9 mouse cellular contexts compared by ENCODE assay signal in genomic region chr14:57057563-57058321, GRCm38 (mm10). TPM values are rescaled to one million over a fixed set of nuclear protein-coding genes. Genes with fewer than 3 reads are reported as not detected.
DNase-seq lines count a peak whose midpoint lies in the region; ATAC-seq and TF ChIP-seq lines count a peak whose summit lies in the region.
"Had no signal": no experiment of that assay in that cellular context is flagged by ENCODE, and none has a peak within 500 bp of the region (broad histone marks: within the 10 kb centered on the region; RNA-seq: fewer than 3 reads in every experiment).

Gja3 (minus strand) TSS chr14:57058100.

- no peaks in the 10 kb centered on the region for H3K36me3 ChIP-seq in ES-E14 (ENCODE audit: control insufficient read depth, insufficient read depth, low read length, poor library complexity, severe bottlenecking)
- no peaks in the 10 kb centered on the region for H3K36me3 ChIP-seq in forebrain, embryonic 16.5 days (ENCODE audit: control insufficient read depth, insufficient read depth)
- H3K36me3 ChIP-seq in hindbrain, embryonic 15.5 days = no peaks in the 10 kb centered on the region
- H3K36me3 ChIP-seq in liver, embryonic 14.5 days (replicated peaks; ENCODE audit: control insufficient read depth, insufficient read depth, low read depth) = no peaks in the 10 kb centered on the region

- in situ Hi-C loops in ES-E14 (cut with MboI; ENCODE audit: low sequenced_read_pairs in 2 of 2, unreplicated experiment in 2 of 2) = no loop called here

- no peaks in the 10 kb centered on the region for H3K9me3 ChIP-seq in ES-E14 (ENCODE audit: control insufficient read depth, insufficient read depth, low read depth, low read length)
- no peaks in the 10 kb centered on the region for H3K9me3 ChIP-seq in forebrain, embryonic 16.5 days (ENCODE audit: control insufficient read depth, low read length)
- H3K9me3 ChIP-seq in hindbrain, embryonic 15.5 days = no peaks in the 10 kb centered on the region
- no peaks in the 10 kb centered on the region for H3K9me3 ChIP-seq in liver, embryonic 14.5 days (ENCODE audit: control insufficient read depth, low read length)

- no peak for TF ChIP-seq POLR2A in cerebellum, adult 2 months (IDR thresholded peaks at IDR 0.05; ENCODE audit: borderline replicate concordance, insufficient read depth, low read length)

- no peak within 1 kb of the TSS for H3K4me3 ChIP-seq in cerebellum, adult 2 months (replicated peaks; ENCODE audit: insufficient read depth, low read depth, low read length)
- H3K4me3 ChIP-seq in ES-E14 (ENCODE audit: insufficient read depth in 1 of 2, low read depth in 1 of 2, low read length in 2 of 2, poor library complexity in 1 of 2, severe bottlenecking in 1 of 2) = peak within 1 kb of the TSS; percentile 80 to 96
- peak within 1 kb of the TSS; percentile 49 for H3K4me3 ChIP-seq in forebrain, embryonic 16.5 days (replicated peaks; ENCODE audit: low read length)
- peak within 1 kb of the TSS; percentile 57 for H3K4me3 ChIP-seq in hindbrain, embryonic 15.5 days
- peak within 1 kb of the TSS in 1 of 2 experiments; percentile 25; a peak in 3 of 4 replicates for H3K4me3 ChIP-seq in liver, embryonic 14.5 days (ENCODE audit: insufficient read depth in 1 of 2, low read depth in 2 of 2, low read length in 2 of 2)

- no peaks in the 10 kb centered on the region; the same call in 1 of the 2 replicates for H3K27me3 ChIP-seq in cerebellum, adult 2 months (ENCODE audit: control insufficient read depth, insufficient read depth, low read length)
- H3K27me3 ChIP-seq in forebrain, embryonic 16.5 days (replicated peaks; ENCODE audit: control insufficient read depth, insufficient read depth, low read length) = peaks cover 37% of the 10 kb centered on the region
- peaks cover 42% of the 10 kb centered on the region for H3K27me3 ChIP-seq in hindbrain, embryonic 15.5 days
- peaks cover 38% of the 10 kb centered on the region for H3K27me3 ChIP-seq in liver, embryonic 14.5 days (ENCODE audit: control insufficient read depth, insufficient read depth, low read length)

- H3K4me2 ChIP-seq in forebrain, embryonic 16.5 days (ENCODE audit: low read length) = peak within 1 kb of the TSS; percentile 87
- H3K4me2 ChIP-seq in hindbrain, embryonic 15.5 days = peak within 1 kb of the TSS; percentile 98
- H3K4me2 ChIP-seq in liver, embryonic 14.5 days (ENCODE audit: low read depth) = peak within 1 kb of the TSS; percentile 25

- H3K27ac ChIP-seq in cerebellum, adult 2 months (ENCODE audit: insufficient read depth, low read length) = no peak within 1 kb of the TSS
- no peak within 1 kb of the TSS for H3K27ac ChIP-seq in ES-E14 (ENCODE audit: insufficient read depth, low read depth, low read length, poor library complexity, severe bottlenecking)
- H3K27ac ChIP-seq in forebrain, embryonic 16.5 days (ENCODE audit: low read length) = no peak within 1 kb of the TSS
- H3K27ac ChIP-seq in hindbrain, embryonic 15.5 days (replicated peaks) = no peak within 1 kb of the TSS
- H3K27ac ChIP-seq in liver, embryonic 14.5 days = no peak within 1 kb of the TSS

- no peak for TF ChIP-seq CTCF in cerebellum, adult 2 months (IDR thresholded peaks at IDR 0.05; ENCODE audit: borderline replicate concordance, insufficient read depth, low read depth, low read length)
- no peak for TF ChIP-seq CTCF in liver, embryonic 14.5 days (IDR thresholded peaks at IDR 0.05; ENCODE audit: low read depth)

- H3K4me1 ChIP-seq in cerebellum, adult 2 months (ENCODE audit: control insufficient read depth, insufficient read depth, low read length) = no peaks in the 10 kb centered on the region
- H3K4me1 ChIP-seq in ES-E14 (ENCODE audit: control insufficient read depth in 2 of 2, insufficient read depth in 2 of 2, low read length in 2 of 2, poor library complexity in 1 of 2) = no peaks in the 10 kb centered on the region
- peaks cover 12% of the 10 kb centered on the region for H3K4me1 ChIP-seq in forebrain, embryonic 16.5 days (replicated peaks; ENCODE audit: control insufficient read depth, insufficient read depth, low read length)
- peaks cover 13% of the 10 kb centered on the region for H3K4me1 ChIP-seq in hindbrain, embryonic 15.5 days (replicated peaks)
- no peaks in the 10 kb centered on the region for H3K4me1 ChIP-seq in liver, embryonic 14.5 days (replicated peaks; ENCODE audit: control insufficient read depth in 2 of 2, insufficient read depth in 2 of 2, low read length in 1 of 2)

- under 1% methylated on average over 75 of the region's 79 CpGs for WGBS in cerebellum, adult 2 months
- under 1% methylated on average over 67 of the region's 79 CpGs for WGBS in forebrain, embryonic 16.5 days
- under 1% methylated on average over 69 of the region's 79 CpGs for WGBS in hindbrain, embryonic 15.5 days
- 2% methylated on average over 70 of the region's 79 CpGs for WGBS in liver, embryonic 14.5 days (ENCODE audit: insufficient replicate concordance)

- H3K9ac ChIP-seq in ES-E14 (ENCODE audit: insufficient read depth, low read depth, low read length, poor library complexity, severe bottlenecking) = peak within 1 kb of the TSS; percentile 48
- peak within 1 kb of the TSS; percentile 45 for H3K9ac ChIP-seq in forebrain, embryonic 16.5 days (replicated peaks; ENCODE audit: low read depth, low read length)
- H3K9ac ChIP-seq in hindbrain, embryonic 15.5 days = 0 out of 2 replicates have a peak within 1 kb of the TSS, but pooled peaks have one; percentile 23
- H3K9ac ChIP-seq in liver, embryonic 14.5 days (replicated peaks) = no peak within 1 kb of the TSS

- ATAC-seq in forebrain, embryonic 16.5 days = peak; percentile 69
- ATAC-seq in hindbrain, embryonic 15.5 days (ENCODE audit: low FRiP score, low read depth) = peak; percentile 63; the same call in 1 of the 2 replicates
- ATAC-seq in liver, embryonic 14.5 days (ENCODE audit: insufficient read depth) = no peak

- peak; percentile 19 to 29 for DNase-seq in cerebellum, postnatal 14 days
- no peak for DNase-seq in cerebellum, adult 2 months
- DNase-seq in ES-E14 (ENCODE audit: low read depth, low spot score) = peak; percentile 51
- no peak for DNase-seq in liver, embryonic 14.5 days (ENCODE audit: low read depth in 3 of 3, low spot score in 3 of 3)
- DNase-seq in right cerebral cortex, adult 18-20 months = peak; percentile 20
- DNase-seq in adrenal gland, postnatal 4 days (ENCODE audit: low spot score in 2 of 2) = no peak

- TF ChIP-seq EP300 in liver, embryonic 14.5 days (IDR thresholded peaks at IDR 0.05; ENCODE audit: low read depth) = no peak

TF ChIP-seq in ES-E14, 5 proteins besides CTCF, POLR2A, EP300 and RAD21:
- TF ChIP-seq MAFK (IDR thresholded peaks at IDR 0.05; ENCODE audit: insufficient read depth, low read depth, low read length) (no peak), ZNF384 (IDR thresholded peaks at IDR 0.05; ENCODE audit: low read depth, low read length) (no peak), ZC3H11A (IDR thresholded peaks at IDR 0.05; ENCODE audit: borderline replicate concordance, low read depth, low read length) (no peak), CHD2 (IDR thresholded peaks at IDR 0.05; ENCODE audit: low read depth, low read length) (no peak), HCFC1 (IDR thresholded peaks at IDR 0.05; ENCODE audit: borderline replicate concordance, insufficient read depth, low read length) (no peak)
TF ChIP-seq in ES-E14: peak in this region for 0.

RNA-seq across cellular contexts. Expression of gene Gja3, which starts in this region (rescaled TPM):
- 0.08 TPM in 1 of 2 replicates, not detected in the other for polyA plus RNA-seq in cerebellum, adult 2 months (2012; rRNA removed)
- 0.31 and 1.1 TPM in 2 replicates for total RNA-seq in ES-E14 (2012; rRNA removed)
- 0.10 and 0.34 TPM in 2 replicates for polyA plus RNA-seq in forebrain, embryonic 16.5 days (2015; fragmentation: Nextera tagmentation; extraction: Ambion mirVana)
- 0.21 and 0.90 TPM in 2 replicates for polyA plus RNA-seq in hindbrain, embryonic 15.5 days (2015; fragmentation: Nextera tagmentation; extraction: Ambion mirVana)
- polyA plus RNA-seq in liver, embryonic 14.5 days (2012; rRNA removed) = not detected in 2 replicates
- polyA plus RNA-seq in liver, embryonic 14.5 days (2014; fragmentation: Nextera tagmentation; extraction: Ambion mirVana) = not detected in 2 replicates
- total RNA-seq in adrenal gland, postnatal 4 days (2021) = 1 to 10 TPM in 1 of 2 experiments, under 1 TPM in 1; 0.59 to 1.8 TPM
- polyA plus RNA-seq: large intestine, adult 2 months had no signal

Comparison
In these comparisons a context has a peak if more than half of its experiments do, and no peak if none do; other contexts are left out.
1. DNase-seq: peak in cerebellum, postnatal 14 days (2 of 2), ES-E14 (single experiment) and right cerebral cortex, adult 18-20 months (single experiment); none in cerebellum, adult 2 months (0 of 2), liver, embryonic 14.5 days (0 of 3) and adrenal gland, postnatal 4 days (0 of 2).
2. Peak in ATAC-seq, H3K4me3 ChIP-seq, H3K9ac ChIP-seq and H3K4me2 ChIP-seq in forebrain, embryonic 16.5 days; RNA of the gene not detected or under 1 TPM.
3. Peak in ATAC-seq, H3K4me3 ChIP-seq, H3K9ac ChIP-seq and H3K4me2 ChIP-seq in hindbrain, embryonic 15.5 days; RNA of the gene not detected or under 1 TPM.
4. H3K4me2 ChIP-seq: peak in every context shown above with its lines; median percentile 98 in hindbrain, embryonic 15.5 days; 87 in forebrain, embryonic 16.5 days; 25 in liver, embryonic 14.5 days.